Mouse (Mus musculus): Measurements from ENCODE around the gene Gng8.

Gene Gng8

GRCm38 (mm10) chr7:16928341-16928740 is 36.8 kb downstream of the Gng8 start:
- no peak for DNase-seq

DNA sequence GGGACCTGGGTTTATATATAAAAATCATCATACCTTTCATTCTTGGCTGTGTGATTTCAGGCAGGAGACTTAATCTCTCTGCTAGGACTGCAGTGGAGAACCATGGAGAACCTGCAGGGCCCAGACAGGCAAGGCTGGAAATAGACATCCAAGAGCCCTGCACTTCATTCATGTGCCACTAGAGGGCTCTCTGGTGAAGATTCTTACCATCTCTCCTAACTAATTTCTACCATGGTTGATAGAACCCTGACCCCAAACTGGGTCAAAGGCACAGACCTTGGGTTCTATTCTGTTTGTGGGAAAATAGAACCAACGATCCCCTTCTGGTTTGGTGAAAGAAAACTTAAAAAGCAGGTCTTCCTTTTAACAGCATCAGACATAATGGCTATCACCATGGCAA is 39.3 kb downstream of the Gng8 start:
- DNase-seq = peak; percentile 82 to 90

- DNase-seq = peak; percentile 90 to 93
Measured at GRCm38 (mm10) chr7:16931968-16932627, 40.5 kb downstream of the Gng8 start.

DNA sequence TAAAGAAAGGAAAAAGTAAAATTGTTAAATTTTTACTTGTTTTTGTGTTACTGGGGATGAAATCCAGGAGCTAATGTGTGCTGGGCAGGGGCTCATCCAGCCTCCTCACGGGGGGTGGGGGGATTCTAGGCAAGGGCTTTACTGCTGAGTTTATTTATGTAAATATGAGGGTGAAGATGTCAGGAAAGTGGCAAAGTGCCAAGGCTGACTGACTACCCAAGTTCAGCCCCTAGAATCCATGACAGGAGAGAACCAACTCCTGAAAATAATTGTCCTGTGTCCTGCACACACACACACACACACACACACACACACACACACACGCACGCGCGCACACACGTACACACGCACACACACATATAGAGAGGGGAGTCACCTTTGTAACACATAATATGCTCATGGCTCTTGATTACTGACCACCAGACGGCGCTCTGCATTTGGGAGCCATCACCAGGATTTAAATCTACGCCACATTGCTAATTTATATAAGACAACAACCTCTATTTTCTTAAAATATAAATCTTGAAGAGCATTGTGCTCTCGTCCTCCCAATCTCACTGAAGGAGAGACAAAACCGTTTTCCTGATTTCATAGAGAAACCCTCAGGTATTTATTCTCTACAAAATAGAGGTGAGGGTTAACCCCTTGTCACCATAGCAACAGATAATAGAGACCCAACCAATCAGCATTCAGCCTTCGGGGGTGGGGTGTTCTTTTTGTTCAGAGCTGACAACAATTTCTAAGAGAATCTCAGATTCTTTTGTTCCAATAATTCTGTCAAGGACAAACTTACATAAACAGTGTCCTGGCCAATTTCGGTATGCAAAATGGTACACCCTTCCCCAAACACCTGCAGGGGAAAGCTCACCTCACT is 41.4 kb downstream of the Gng8 start:
- peak; percentile 69 to 87 for DNase-seq

GRCm38 (mm10) chr7:16937312-16937711 is 45.7 kb downstream of the Gng8 start:
- peak; percentile 19 to 56 for DNase-seq

GRCm38 (mm10) chr7:16938117-16938791 is 46.7 kb downstream of the Gng8 start:
- peak; percentile 49 to 75 for DNase-seq

- no peak for DNase-seq
Measured at GRCm38 (mm10) chr7:16940292-16940691, 48.7 kb downstream of the Gng8 start.

DNA sequence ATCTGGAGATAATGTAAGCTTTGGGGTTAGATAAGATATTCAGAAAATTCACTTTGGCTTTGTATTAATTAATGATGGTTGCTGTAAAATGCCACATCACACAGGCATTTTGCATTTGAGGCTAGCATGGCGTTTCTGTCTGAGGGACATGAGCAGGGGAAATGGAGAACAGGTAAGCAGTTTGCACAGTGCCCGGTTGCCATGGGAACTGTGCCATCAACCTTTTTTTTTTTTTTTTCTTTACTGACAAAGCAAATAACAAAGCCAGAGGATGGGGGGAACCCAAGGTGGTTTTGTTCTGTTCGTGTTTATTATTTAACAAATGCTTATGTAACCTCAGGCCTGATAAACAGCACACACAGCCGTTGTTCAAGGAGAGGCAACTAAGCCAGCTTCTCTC is 51.3 kb downstream of the Gng8 start:
- DNase-seq = no peak

DNA sequence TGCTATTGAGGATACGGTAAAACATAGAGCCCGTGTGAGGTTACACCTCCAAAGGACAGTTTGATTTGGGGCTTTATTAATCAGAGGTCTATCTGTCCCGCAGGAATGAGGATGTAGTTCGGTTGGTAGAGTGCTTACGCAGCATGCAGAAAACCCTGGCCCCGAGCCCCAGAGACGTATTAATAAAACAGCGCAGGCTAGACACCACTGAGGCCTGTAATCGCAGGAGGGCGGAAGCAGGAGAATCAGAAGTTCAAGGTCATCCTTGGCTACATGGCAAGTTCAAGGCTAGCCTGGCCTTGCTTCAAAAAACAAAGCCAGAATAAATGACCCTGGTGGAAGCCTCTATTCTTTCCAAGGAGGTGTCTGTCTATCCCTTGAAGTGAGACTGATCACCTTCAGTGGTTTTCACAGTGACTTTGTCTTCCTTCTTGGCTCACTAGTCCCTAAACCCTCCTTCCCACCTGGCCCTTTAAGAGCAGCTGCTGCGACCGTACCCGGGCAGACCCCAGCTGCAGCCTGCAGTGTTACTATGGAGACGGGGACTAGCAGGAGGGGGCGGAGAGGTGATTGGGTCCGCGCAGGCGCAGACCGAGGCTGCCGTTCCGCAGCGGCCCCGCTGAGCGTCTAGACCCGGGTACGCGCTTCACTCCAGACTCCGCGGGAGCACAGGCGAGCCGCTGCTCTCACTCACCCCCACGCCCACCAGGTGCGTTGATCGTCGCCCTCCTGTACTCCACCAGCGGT is 52.6 kb downstream of the Gng8 start, which contains the start of gene Pnmal2:
Pnmal2 (plus strand) TSS at position 622 of the 747 bp plus-strand sequence.
- DNase-seq = peak; percentile 93 to 96

DNA sequence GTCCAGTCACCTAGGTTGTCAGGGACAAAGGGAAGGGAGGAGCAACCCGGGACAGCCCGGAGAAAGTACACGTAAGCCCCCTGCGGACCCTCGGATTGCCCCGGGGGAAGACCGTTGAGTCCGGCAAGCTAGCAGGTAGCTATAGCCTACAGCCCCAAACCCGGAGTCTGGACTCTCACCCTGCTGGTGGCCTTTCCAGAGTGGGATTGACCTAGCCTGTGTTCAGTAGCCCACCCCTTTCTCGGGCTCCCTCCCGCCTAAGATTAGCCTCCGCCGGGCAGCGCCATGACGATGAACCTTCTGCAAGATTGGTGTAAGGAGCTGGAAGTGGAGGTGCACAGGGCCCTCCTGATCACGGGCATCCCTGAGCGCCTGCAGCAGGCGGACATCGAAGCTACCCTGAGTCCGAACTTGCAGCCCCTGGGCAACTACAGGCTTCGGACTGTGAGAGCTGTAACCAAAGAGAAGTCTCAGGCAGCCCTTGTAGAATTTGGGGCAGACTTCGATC is 53.3 kb downstream of the Gng8 start:
- peak in 1 of 2 experiments; percentile 61 for DNase-seq

All from cerebellum, postnatal 25 days (tissue).